Mouse (Mus musculus): ENCODE measurements around the gene Slamf9. TPM values are rescaled to one million over a fixed set of nuclear protein-coding genes. Genes with fewer than 3 reads are reported as not detected.

Slamf9 gene
- total and polyA plus RNA-seq, 3 experiments = 28.3 to 32.6 (median 30.9) TPM

GRCm38 (mm10) chr1:172457196-172457595 is 18.0 kb upstream of the Slamf9 start:
- no peaks in the 10 kb centered on the region for H3K79me2 ChIP-seq (replicated peaks; ENCODE audit: control insufficient read depth, extremely low read depth, insufficient read depth, poor library complexity, severe bottlenecking)
- peaks cover 4 to 21% of the 10 kb centered on the region in 2 experiments; a peak in 3 of 4 replicates for H3K4me1 ChIP-seq (ENCODE audit: control insufficient read depth in 1 of 2, insufficient read depth in 2 of 2)
- in situ Hi-C loops (cut with MboI; ENCODE audit: low pct_ligation_motif_present, low pct_unique_long_range_greater_than_20kb, low sequenced_read_pairs) = no loop called here
- no peak for DNase-seq (ENCODE audit: extremely low read depth)
- H3K4me2 ChIP-seq (ENCODE audit: insufficient read depth, low read depth, poor library complexity, severe bottlenecking) = no peak overlapping the region
- H3K4me3 ChIP-seq (replicated peaks in 1 of 3; ENCODE audit: low read depth in 2 of 3, low read length in 2 of 3, poor library complexity in 1 of 3) = no peak overlapping the region
- no peaks in the 10 kb centered on the region for H3K9me3 ChIP-seq (replicated peaks; ENCODE audit: low read length)
- no peak overlapping the region for H3K9ac ChIP-seq (ENCODE audit: insufficient read depth, low read depth)
- no peak overlapping the region for H3K27ac ChIP-seq (ENCODE audit: insufficient read depth, low read depth)
- TF ChIP-seq NRF1 (IDR thresholded peaks at IDR 0.05; ENCODE audit: low read depth, low read length) (no peak), GABPA (IDR thresholded peaks at IDR 0.05; ENCODE audit: insufficient replicate concordance, low read depth, low read length) (no peak), ZNF384 (IDR thresholded peaks at IDR 0.05; ENCODE audit: low read depth, low read length) (no peak)
- H3K36me3 ChIP-seq (replicated peaks in 1 of 2; ENCODE audit: control insufficient read depth in 1 of 2, insufficient read depth in 1 of 2, low read length in 1 of 2) = no peaks in the 10 kb centered on the region
- H3K27me3 ChIP-seq (replicated peaks) = no peaks in the 10 kb centered on the region
- dilution Hi-C loops (cut with MboI; ENCODE audit: extremely low pct_ligation_motif_present, extremely low pct_unique_long_range_greater_than_20kb, low sequenced_read_pairs) = no loop called here

- H3K27ac ChIP-seq (ENCODE audit: insufficient read depth, low read depth) = no peak overlapping the region
- H3K4me3 ChIP-seq (replicated peaks in 1 of 3; ENCODE audit: low read depth in 2 of 3, low read length in 2 of 3, poor library complexity in 1 of 3) = no peak overlapping the region
- dilution Hi-C loops (cut with MboI; ENCODE audit: extremely low pct_ligation_motif_present, extremely low pct_unique_long_range_greater_than_20kb, low sequenced_read_pairs) (no loop called here), in situ Hi-C loops (cut with MboI; ENCODE audit: low pct_ligation_motif_present, low pct_unique_long_range_greater_than_20kb, low sequenced_read_pairs) (no loop called here)
- no peaks in the 10 kb centered on the region for H3K9me3 ChIP-seq (replicated peaks; ENCODE audit: low read length)
- H3K79me2 ChIP-seq (replicated peaks; ENCODE audit: control insufficient read depth, extremely low read depth, insufficient read depth, poor library complexity, severe bottlenecking) = no peaks in the 10 kb centered on the region
- H3K4me1 ChIP-seq (ENCODE audit: control insufficient read depth in 1 of 2, insufficient read depth in 2 of 2) = peaks cover 4 to 16% of the 10 kb centered on the region in 2 experiments; a peak in 3 of 4 replicates
- DNase-seq (ENCODE audit: extremely low read depth) = no peak
- H3K27me3 ChIP-seq (replicated peaks) = no peaks in the 10 kb centered on the region
- H3K4me2 ChIP-seq (ENCODE audit: insufficient read depth, low read depth, poor library complexity, severe bottlenecking) = no peak overlapping the region
- TF ChIP-seq CTCF (conservative IDR thresholded peaks at IDR 0.05 in 1 of 2, IDR thresholded peaks at IDR 0.05 in 1 of 2; ENCODE audit: low read depth in 2 of 2, low read length in 2 of 2) (no peak), MYC (IDR thresholded peaks at IDR 0.05; ENCODE audit: low read depth, low read length) (no peak), EP300 (IDR thresholded peaks at IDR 0.05; ENCODE audit: low read length) (no peak), ELF1 (IDR thresholded peaks at IDR 0.05; ENCODE audit: low read depth, low read length) (no peak), CHD1 (IDR thresholded peaks at IDR 0.05; ENCODE audit: low read depth, low read length) (no peak), ZC3H11A (IDR thresholded peaks at IDR 0.05; ENCODE audit: low read depth, low read length) (no peak), E2F4 (IDR thresholded peaks at IDR 0.05; ENCODE audit: insufficient replicate concordance, low read depth, low read length) (no peak), ZKSCAN1 (IDR thresholded peaks at IDR 0.05; ENCODE audit: borderline replicate concordance, low read depth, low read length) (no peak), ZMIZ1 (IDR thresholded peaks at IDR 0.05; ENCODE audit: low read depth, low read length) (no peak)
- H3K36me3 ChIP-seq (replicated peaks in 1 of 2; ENCODE audit: control insufficient read depth in 1 of 2, insufficient read depth in 1 of 2, low read length in 1 of 2) = no peaks in the 10 kb centered on the region
- no peak overlapping the region for H3K9ac ChIP-seq (ENCODE audit: insufficient read depth, low read depth)
Observed at GRCm38 (mm10) chr1:172458041-172458440, 17.1 kb upstream of the Slamf9 start.

DNA sequence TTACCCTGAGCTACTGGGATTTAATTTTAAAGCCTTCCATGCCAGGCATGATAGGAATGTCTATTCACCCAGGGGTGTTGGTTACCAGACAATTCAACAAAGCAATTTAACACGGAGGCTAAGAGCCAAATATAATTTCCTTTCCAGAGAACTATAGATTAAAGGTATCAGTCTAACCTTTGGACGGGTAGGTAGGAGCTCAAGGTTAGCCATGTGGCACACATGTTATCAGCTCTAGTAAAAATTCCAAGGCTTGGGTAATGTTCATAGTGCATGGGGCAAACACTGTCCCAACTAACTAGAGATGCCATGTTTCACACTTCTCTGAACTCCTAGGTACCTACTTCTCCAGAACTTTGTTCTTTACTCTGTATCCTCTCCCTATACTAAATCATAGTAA is 13.6 kb upstream of the Slamf9 start:
- in situ Hi-C loops (cut with MboI; ENCODE audit: low pct_ligation_motif_present, low pct_unique_long_range_greater_than_20kb, low sequenced_read_pairs) = no loop called here
- TF ChIP-seq JUN (IDR thresholded peaks at IDR 0.05; ENCODE audit: insufficient read depth, low read depth, low read length) = no peak
- TF ChIP-seq MAX (IDR thresholded peaks at IDR 0.05; ENCODE audit: low read length) = no peak
- no peak for TF ChIP-seq RAD21 (IDR thresholded peaks at IDR 0.05; ENCODE audit: low read depth, low read length)
- no peak for TF ChIP-seq HCFC1 (IDR thresholded peaks at IDR 0.05; ENCODE audit: low read depth, low read length)
- no peak for TF ChIP-seq SMC3 (IDR thresholded peaks at IDR 0.05; ENCODE audit: low read depth, low read length)
- TF ChIP-seq E2F4 (IDR thresholded peaks at IDR 0.05; ENCODE audit: insufficient replicate concordance, low read depth, low read length) = no peak
- TF ChIP-seq MYC (IDR thresholded peaks at IDR 0.05; ENCODE audit: low read depth, low read length) = no peak
- TF ChIP-seq MAFK (IDR thresholded peaks at IDR 0.05; ENCODE audit: insufficient replicate concordance, low read length) = no peak
- no peak for TF ChIP-seq ETS1 (conservative IDR thresholded peaks at IDR 0.05; ENCODE audit: low read depth, low read length)
- TF ChIP-seq BHLHE40 (IDR thresholded peaks at IDR 0.05; ENCODE audit: low read depth, low read length) = no peak
- TF ChIP-seq ZC3H11A (IDR thresholded peaks at IDR 0.05; ENCODE audit: low read depth, low read length) = no peak
- no peak for TF ChIP-seq CHD2 (IDR thresholded peaks at IDR 0.05; ENCODE audit: low read length)
- no peak for TF ChIP-seq NELFE (IDR thresholded peaks at IDR 0.05; ENCODE audit: low read depth, low read length)
- TF ChIP-seq GABPA (IDR thresholded peaks at IDR 0.05; ENCODE audit: insufficient replicate concordance, low read depth, low read length) = no peak
- no peak for TF ChIP-seq UBTF (IDR thresholded peaks at IDR 0.05; ENCODE audit: low read depth, low read length)
- no peak for TF ChIP-seq SIN3A (IDR thresholded peaks at IDR 0.05; ENCODE audit: low read length)
- TF ChIP-seq RCOR1 (conservative IDR thresholded peaks at IDR 0.05; ENCODE audit: low read depth, low read length) = no peak
- TF ChIP-seq ELF1 (IDR thresholded peaks at IDR 0.05; ENCODE audit: low read depth, low read length) = no peak
- TF ChIP-seq USF2 (conservative IDR thresholded peaks at IDR 0.05; ENCODE audit: low read depth, low read length) = no peak
- Histone ChIP-seq H3K4me3 (replicated peaks in 1 of 3; ENCODE audit: low read depth in 2 of 3, low read length in 2 of 3, poor library complexity in 1 of 3) (no peak overlapping the region), H3K9ac (ENCODE audit: insufficient read depth, low read depth) (no peak overlapping the region), H3K79me2 (replicated peaks; ENCODE audit: control insufficient read depth, extremely low read depth, insufficient read depth, poor library complexity, severe bottlenecking) (no peaks in the 10 kb centered on the region), H3K27me3 (replicated peaks) (no peaks in the 10 kb centered on the region), H3K4me2 (ENCODE audit: insufficient read depth, low read depth, poor library complexity, severe bottlenecking) (no peak overlapping the region), H3K36me3 (replicated peaks in 1 of 2; ENCODE audit: control insufficient read depth in 1 of 2, insufficient read depth in 1 of 2, low read length in 1 of 2) (no peaks in the 10 kb centered on the region), H3K27ac (ENCODE audit: insufficient read depth, low read depth) (no peak overlapping the region), H3K4me1 (ENCODE audit: control insufficient read depth in 1 of 2, insufficient read depth in 2 of 2) (no peaks in the 10 kb centered on the region), H3K9me3 (replicated peaks; ENCODE audit: low read length) (no peaks in the 10 kb centered on the region)
- dilution Hi-C loops (cut with MboI; ENCODE audit: extremely low pct_ligation_motif_present, extremely low pct_unique_long_range_greater_than_20kb, low sequenced_read_pairs) = no loop called here
- DNase-seq (ENCODE audit: extremely low read depth) = no peak
